Mouse (Mus musculus) small intestine, adult 2 months (tissue): ENCODE measurements around the gene Cst8.

ENCODE experiments used
- CTCF ChIP-seq: fragments of 200-500 bp; IDR thresholded peaks from 2 replicates; pipeline ENCODE4 v1.5.1; 2012; ENCODE audit warnings: low read depth, mild to moderate bottlenecking, control low read depth, inconsistent platforms, low read length, moderate library complexity, mixed read lengths; ENCODE audit not compliant: insufficient replicate concordance, insufficient read length; ENCODE audit errors: extremely low read depth
- POLR2A ChIP-seq: fragments of 200-500 bp; IDR thresholded peaks from 2 replicates; pipeline ENCODE4 v1.6.1; 2012; ENCODE audit warnings: low read depth, mild to moderate bottlenecking, control low read depth, inconsistent platforms, low read length, moderate library complexity

DNA sequence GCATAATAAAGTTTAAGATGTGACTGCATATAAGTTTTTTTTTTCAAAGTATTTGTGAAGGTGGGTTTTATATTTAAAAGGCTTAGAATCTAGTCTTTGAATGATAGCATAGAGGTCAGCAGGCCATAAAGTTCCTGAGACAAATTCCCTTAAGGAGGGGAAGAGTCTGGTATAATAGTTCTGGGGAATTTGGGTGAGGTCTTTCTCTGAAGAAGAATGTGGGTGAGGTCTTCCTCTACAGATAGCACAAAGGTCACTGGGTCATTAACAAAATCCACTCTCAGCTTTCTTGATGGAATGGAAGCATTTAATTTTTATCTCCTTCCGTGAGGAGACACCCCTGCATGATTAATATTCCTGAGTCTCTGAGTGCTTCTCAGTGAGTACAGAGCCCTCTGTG lies 27.4 kb downstream of the Cst8 start:
- no peak for TF ChIP-seq CTCF
- TF ChIP-seq POLR2A: no peak
